Mouse (Mus musculus): ENCODE data around the gene Dus2.
"Not testable (repeated sequence)": the region's sequence is repeated elsewhere in the genome, so short reads cannot be mapped to it uniquely, and the experiment has no call there.

Gene Dus2

DNA sequence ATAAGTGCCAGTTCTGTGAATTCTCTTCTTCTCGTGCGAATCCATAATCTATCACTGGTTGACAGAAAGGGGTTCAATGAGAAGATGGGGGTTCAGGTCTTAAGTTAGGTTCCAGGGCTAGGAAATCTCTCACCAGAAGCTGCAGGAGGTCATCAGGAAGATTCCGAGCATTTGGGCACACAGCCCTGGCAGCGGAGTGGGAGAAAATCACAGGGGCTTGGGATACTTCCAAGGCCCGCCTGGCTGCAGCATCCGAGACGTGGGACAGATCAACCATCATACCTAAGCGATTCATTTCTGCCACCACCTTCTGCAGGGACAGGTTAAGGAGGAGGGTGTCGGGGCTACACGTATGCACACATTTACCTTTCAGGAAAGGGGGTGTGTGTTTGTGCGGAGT, 2.6 kb upstream of the Dus2 start:
- no peak for DNase-seq (ENCODE audit: low spot score)

DNA sequence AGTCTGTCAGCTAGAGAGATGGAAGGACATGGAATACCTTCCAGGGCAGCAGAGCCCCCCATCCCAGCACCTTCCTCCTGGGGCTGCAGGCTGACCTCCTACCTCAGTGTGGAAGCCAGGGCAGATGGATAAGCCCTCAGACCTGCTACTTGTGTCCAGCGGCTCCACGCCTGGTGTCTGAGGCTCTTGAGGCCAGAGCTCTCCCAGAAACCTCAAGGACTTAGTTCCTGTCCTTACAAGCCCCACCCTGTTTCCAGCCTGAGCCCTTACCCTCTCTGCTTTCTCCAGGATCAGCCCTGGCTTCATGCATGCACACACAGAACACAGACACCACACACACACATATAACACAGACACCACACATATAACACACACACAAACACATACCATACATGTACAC, 409 bp downstream of the Dus2 start:
- DNase-seq (ENCODE audit: low spot score): no peak

DNA sequence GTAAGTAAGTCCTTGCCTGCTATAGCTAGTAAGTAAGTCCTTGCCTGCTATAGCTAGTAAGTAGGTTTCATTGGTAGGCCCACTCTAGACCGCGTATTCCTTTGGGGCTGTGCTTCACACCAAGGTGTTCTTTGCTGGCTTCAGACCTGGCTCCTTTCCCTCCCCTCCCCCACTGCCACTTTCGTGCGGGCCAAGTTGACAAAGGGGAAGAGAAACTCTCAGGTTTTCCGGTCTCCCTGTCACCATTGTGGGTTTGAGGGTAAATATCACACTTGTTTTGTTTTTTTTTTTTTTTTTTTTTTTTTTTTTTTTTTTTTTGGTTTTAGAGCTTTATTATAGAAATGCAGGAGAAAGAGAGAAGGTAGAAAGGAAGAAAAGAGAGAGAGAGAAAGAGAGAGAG, 1.4 kb downstream of the Dus2 start:
- DNase-seq (ENCODE audit: low spot score): no peak

DNA sequence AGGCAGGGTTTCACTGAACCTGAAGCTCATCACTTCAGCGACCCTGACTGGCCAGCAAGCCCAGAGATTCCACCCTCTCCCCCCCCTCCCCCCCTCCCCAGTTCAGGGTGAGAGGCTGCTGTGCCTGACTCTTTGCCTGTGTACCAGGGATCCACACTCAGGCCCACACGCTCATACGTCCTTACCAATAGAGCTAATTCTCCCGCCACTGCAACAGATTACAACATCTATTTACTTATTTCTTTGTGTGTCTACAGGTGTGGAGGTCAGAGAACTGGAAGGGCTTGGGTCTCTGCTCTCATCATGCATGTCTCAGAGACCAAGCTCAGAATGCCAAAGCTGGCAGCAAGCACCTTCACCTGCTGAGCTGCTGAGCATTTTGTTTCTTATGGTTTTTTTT, 2.1 kb downstream of the Dus2 start:
- no peak for DNase-seq (ENCODE audit: low spot score)

DNA sequence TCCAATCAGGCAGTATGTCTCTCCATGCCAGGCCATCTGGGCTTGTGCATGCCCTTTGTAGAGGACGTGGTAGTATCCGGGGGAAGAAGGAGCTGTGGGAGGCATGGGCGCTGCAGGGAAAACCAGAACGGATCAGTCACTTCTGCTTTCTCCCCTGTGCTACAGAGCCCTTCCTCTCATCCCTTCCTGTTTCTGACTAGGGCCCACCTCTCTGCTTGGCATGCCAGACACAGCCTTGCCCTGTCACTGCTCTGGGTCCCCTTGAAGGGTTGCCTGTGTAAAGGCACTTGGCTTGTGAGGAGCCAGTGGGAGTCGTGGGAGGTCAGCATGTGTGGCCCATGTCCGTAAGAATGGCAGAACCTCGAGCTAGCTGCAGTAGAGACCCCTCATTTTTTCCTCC, 5.2 kb downstream of the Dus2 start:
- no peak for DNase-seq (ENCODE audit: low spot score)

DNA sequence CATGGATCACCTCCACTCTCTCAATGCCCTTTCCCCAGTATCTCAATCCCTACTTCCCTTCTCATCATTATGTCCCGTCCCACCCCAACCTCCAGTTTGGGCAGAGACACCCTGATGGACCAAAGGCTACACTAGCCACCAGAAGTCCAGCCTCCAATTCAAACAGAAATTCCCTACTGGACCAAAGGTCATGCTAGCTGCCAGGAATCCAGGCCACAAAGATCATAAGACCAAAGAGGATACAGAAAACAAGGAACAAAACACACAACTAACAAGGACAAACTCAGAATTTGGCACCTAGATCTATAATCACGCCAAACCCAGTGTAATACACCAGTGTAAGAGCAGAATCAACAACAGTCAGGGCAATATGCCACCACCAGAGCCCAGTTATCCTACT, 7.8 kb downstream of the Dus2 start:
- DNase-seq (ENCODE audit: low spot score): no peak

DNA sequence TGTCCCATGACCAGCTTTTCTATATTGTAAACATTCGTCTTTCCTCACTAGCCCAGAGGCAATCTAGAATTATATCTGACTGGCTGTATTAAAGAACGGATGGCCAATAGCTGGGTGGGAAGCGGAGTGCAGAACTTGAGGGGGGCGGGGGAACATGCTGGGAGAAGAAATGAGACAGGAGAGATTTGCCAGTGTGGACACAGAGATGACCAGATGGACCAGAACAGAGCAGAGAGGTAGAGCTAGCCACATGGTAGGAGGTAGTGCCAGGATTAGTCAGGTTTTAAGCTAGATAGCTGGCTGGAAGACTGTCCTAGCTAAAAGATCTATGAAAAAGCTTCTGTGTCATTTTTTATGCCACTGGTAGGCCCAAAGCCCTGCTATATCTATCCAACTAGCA, 10.8 kb downstream of the Dus2 start:
- DNase-seq (ENCODE audit: low spot score): no peak

DNA sequence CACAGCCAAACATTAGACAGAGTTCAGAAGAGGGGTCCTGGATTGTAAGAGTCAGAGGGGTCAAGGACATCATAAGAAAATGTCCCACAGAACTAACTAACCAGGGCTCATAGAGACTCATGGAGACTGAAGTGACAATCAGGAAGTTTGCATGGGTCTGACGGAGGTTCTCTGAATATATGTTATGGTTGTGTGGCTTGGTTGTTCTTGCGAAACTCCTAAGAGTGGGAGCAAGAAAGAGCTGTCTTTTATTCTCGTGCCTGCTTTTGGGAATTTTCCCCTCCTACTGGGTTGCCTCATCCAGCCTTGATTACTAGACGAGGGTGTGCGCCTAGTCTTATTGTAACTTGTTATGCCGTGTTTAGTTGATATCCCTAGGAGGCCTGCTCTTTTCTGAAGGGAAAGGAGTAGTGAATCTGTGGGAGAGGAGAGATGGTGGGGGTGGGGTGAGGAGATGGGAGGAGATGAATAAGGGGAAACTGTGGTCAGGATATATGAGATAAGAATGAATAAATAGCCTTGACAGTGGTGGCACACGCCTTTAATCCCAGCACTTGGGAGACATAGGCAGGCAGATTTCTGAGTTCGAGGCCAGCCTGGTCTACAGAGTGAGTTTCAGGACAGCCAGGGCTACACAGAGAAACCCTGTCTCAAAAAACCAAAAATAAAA, 13.5 kb downstream of the Dus2 start:
- no peak for DNase-seq (ENCODE audit: low spot score)

DNA sequence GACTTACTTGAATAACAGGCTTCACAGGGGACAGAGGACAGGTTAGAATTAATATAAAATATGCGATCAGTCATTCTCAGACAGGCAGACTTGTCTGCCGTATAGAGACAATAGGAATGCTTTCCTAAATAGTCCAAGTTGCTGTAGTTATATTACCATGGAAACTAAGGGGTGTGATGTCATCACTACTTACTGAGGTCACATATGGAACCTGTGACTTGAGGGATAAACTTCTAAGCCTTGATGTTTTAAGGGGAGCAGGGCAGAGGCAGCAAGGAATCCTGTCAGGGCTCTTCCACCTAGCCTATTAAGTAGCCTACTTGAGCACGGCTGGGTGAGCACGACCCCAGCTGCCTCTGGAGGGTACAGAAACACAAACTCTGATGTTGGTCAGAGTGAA, 14.7 kb downstream of the Dus2 start, which contains the start of gene Dpep2nb:
Dpep2nb (minus strand) TSS at position 101 of the 400 bp plus-strand sequence.
- DNase-seq (ENCODE audit: low spot score): no peak

DNA sequence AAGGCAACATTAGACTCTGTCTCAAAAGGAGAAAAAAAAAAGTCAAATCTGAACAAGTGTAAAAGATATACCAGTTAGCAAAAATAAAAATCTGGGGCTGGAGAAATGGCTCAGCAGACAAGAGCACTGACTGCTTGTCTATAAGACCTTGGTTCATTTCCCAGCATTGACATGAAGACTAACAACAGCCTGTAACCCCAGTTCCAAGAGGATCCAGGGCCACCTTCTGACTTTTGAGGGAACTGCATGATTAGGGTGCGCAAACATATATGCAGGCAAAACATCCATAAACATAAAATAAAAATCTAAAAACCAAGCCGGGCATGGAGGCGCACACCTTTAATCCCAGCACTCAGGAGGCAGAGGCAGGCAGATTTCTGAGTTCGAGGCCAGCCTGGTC, 15.3 kb downstream of the Dus2 start:
- DNase-seq (ENCODE audit: low spot score): no peak

DNA sequence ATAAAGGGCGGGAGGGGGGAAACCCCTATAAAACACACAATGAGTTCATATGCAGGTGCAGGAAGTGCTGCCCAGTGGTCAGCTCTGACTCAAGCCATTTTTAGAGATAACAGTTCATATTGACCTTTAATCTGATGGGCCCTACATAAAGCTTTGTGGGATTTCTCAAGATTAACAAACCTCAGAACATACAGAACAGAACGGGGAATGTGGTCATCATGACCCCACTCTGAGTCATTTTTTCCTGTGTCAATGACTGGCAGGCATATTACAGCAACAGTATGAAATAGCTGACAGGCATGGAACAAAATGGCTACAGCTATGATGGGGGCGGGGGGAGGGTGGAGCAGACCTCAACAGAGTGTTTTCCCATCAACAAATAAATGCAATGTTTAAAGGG, 16.0 kb downstream of the Dus2 start:
- DNase-seq (ENCODE audit: low spot score): no peak

DNA sequence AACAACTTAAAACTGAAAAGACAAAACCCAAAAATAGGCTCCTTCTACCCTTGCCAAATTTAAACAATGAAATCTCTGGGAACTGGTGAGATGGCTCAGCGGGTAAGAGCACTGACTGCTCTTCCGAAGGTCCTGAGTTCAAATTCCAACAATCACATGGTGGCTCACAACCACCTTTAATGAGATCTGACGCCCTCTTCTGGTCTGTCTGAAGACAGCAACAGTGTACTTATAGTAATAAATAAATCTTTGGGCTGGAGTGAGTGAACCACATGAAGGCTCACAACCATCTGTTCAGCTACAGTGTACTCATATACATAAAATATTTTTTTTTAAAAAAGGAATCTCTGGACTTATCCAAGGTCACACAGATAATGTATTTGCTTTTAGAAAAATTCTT, 16.8 kb downstream of the Dus2 start:
- DNase-seq (ENCODE audit: low spot score): not testable (repeated sequence)

DNA sequence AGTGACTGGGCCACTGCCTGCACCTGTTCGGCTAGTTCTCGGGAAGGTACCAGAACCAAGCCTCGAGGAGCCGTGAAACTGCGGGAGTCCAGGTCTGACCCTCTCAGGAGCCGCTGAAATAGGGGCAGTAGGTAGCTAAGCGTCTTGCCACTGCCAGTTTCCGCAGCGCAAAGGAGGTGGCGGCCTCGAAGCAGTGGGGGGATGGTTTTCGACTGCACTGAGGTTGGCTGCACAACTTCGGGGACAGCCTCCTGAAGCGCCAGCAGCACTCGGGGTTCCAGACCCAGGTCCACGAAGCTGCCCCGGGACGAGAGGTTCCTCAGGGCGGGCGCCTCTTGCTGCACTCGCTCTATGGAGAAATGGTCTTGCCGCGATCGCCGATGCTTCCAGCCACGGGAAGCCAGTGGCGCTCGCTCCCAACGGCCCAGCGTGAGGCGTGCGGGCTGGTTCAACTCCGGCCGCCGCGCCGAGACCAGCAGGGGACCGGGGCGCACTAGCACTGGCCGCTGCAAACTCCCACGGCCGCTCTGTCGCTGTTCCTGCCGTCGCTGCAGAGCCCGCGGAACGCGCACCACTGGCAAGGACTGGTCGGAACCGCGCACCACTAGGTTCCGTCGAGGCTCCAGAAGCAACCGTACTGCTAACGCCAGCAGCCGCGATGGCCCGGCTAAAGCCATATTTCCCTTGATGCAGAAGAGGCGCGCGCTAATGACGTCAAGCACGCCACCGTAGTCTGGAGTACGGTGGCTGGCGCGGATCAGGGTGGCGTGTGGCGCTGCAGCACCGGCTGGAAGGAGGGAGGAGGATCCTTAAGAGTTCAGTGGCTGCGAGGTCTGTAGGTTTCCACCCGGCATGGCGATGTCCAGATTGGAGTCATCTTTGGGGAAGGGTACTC, 19.9 kb downstream of the Dus2 start:
- DNase-seq (ENCODE audit: low spot score): peak; percentile 83

DNA sequence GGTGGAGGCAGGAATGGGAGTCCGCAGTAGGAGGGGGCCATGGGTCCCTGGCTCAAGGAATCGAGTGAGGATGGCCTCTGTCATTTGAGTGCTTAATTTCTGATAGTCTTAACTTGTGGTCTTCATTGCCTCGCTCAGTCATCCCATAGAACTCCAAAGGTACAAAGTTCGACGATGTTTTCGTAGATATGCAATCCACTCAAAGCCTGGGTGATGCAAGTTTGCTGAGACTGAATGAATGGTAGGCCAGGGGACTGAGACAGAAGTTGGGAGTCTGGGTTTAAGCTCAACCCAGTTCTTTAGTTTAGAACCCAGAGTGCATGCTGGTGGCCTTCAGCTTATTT, 20.5 kb downstream of the Dus2 start, which contains the start of gene Ddx28:
Ddx28 (minus strand) TSS at position 240 of the 344 bp plus-strand sequence.
- no peak for DNase-seq (ENCODE audit: low spot score)

DNA sequence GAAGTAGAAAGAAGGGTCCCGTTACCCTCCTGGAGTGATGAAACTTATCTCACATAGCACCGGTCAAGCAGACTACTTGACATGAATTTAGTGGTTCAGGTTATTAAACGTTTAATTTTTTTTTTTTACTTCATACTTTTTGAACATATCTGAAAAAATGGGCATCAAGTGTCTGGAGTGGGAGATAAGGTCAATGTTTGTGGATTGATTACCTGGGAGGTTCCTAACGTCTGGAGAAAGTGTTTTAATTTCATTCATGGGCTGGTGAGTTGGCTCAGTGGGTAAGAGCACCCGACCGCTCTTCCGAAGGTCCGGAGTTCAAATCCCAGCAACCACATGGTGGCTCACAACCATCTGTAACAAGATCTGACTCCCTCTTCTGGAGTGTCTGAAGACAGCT, 21.1 kb downstream of the Dus2 start:
- not testable (repeated sequence) for DNase-seq (ENCODE audit: low spot score)

DNA sequence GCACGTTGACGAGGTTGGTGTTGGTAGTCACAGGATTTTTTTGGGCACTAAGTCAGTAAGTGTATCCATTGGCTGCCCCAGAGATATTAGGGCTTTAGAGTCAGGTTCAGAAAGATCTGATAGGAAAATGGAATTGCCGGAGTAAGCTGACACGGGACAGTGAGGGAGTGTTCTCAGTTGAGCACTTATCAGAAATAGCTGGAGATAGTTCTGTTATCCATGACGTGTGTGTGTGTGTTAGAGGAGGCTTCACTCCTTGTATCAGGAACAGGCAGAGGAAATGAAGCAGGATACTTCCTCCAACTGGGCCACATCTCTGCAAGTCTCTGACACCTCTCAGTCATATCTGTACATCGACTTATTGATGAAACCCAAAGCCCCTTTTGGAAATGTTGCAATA, 25.1 kb downstream of the Dus2 start:
- no peak for DNase-seq (ENCODE audit: low spot score)

DNA sequence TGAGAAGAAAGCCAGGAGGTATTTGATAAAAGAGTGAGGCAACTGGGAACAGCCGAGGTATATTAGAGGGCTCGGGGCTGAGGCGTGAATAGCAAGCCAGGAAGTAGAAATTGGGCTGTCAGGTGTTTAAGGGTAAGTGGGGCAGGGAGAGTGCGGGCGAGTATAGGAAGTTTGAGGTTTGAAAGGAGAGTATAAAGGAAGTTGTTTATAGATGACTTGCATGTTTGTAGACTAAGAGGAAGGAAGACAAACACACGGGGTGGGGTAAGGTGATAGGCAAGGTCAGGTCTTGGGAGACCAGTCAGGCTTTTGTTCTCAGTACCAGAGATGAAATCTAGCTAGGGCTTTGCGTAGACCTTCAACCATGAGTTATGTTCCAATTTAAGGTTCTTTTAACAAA, 26.0 kb downstream of the Dus2 start:
- no peak for DNase-seq (ENCODE audit: low spot score)

DNA sequence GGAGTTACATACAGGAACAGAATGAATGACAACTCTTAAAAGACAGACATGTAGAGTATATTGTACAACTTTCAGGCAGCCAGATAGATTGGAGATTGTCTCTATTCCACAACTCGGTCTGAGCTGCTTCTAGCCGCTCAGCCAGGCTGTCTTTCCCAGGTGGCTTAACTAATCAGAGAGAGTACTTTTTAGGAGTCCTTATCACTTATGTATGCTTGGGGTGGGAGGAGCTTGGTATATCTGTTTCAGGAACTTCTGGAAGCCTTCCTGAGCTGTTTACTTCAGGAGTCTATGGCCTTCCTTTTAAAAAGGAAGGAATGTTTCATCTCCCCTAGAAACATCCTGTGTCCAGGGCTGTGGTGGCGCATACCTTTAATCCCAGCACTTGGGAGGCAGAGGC, 26.9 kb downstream of the Dus2 start:
- no peak for DNase-seq (ENCODE audit: low spot score)

DNA sequence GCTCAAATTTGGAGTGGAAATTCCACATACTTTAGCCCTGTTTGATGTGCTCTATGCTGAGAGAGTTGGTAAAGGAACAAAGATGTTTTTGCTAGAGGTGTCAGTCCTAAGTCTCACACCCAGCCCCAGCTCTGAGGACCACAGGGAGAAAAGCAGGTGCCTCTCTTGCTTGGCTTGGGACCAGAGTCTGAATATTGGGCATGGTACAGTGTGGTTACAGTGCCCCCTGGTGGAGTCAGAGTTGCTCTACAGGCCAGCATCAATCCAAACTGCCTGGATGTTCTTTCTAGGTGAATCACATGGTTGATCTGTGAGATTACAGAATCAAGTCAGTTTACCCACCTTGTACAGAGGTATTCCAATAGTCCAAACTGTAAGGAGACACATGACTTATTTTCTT, 31.3 kb downstream of the Dus2 start:
- no peak for DNase-seq (ENCODE audit: low spot score)

DNA sequence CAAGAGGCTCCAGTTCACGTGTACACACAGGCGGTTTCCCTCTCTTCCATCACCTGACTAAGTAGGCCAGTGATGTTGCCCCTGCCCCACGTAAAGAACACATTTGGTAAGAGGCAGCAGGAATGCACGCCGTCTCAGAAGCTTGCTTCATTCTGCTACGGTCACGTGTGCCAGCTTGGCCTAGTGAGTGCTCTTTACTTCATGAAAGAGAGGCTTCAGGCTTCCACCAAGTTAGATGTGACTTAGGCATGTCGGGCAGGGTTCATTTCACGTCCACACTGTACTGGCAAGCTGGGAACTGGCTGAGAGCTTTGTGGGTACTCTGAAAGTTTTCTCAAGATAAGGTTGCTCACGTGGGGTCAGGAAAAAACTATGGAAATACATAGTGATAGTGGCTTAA, 47.6 kb downstream of the Dus2 start:
- DNase-seq (ENCODE audit: low spot score): no peak

DNA sequence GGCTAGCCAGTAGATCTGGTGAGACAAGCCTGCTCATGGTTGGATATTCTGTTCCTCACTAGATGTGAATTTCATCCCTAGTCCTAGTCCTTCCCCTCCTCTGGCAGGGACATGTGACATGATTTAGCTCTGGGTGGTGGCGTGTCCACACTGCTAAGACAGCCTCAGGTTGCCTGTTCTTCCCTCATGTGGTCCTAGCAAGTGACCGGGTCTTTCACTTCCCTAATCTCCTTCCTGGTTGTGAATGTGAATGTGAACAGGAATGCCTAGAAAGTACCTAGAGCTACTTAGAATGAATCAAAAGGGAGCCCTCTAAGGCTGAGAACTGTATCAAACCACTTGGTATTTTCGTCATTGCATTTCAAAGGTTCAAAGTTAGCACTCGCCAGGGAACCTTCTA, 48.5 kb downstream of the Dus2 start:
- DNase-seq (ENCODE audit: low spot score): no peak

DNA sequence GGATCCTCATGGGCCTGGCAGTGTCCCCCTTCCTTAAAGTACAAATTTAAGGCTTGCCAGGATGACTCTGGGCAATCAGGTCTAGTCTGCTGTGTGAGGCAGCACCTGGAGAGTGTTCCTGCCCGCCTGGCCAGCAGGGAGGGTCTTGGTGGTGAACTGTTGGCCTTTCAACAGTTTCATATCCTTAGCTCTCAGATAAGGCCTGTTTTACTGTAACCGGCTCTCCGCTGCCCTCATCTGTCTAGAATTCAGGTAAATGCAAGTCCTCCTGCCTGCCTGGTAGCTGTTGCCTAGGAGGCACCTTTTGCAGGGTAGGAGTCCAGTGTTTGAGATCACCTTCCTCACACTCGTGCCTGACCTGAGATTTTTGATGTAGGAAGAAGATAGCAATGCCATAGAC, 49.1 kb downstream of the Dus2 start:
- no peak for DNase-seq (ENCODE audit: low spot score)

DNA sequence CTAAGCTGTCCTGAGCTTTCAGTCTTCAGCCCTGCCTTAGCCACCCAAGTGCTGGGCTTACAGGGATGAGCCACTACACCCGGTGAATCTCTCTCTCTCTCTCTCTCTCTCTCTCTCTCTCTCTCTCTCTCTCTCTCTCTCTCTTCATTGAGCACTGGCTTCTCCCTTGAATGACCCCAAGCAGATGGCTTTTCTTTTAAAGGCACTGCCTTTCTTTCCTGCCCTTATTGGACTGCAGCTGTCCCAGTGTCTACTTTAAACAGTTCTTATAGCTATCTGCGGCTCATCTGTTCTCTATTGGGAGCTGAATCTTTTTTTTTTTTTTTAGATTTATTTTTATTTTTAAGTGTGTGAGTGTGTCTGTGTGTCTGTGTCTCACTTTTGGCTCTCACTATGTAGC, 51.9 kb downstream of the Dus2 start:
- DNase-seq (ENCODE audit: low spot score): no peak

DNA sequence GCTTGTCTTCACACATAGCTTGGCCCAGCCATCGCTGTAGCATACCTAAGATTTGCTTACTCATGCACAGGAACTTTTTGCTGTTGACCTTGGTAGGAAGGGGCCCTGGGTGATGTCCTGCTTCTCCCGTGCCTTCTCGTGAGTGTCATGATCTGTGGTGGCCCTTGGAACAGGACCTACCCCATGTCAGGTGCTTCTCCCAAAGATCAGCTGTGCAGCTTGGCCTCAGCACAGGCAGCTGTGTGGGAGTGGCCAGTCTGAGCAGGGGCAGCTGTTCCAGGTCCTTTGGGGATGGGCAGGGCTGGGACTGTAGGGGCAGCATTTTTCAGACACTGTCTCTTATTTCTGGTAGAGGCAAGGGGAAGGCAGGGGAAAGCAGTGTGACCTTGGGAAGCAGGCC, 53.0 kb downstream of the Dus2 start:
- DNase-seq (ENCODE audit: low spot score): no peak
